Mouse (Mus musculus) lung, adult 2 months (tissue): ENCODE measurements around the gene Gm28374.

Source experiments
- CTCF ChIP-seq: fragments of 200-500 bp; IDR thresholded peaks from 2 replicates; pipeline ENCODE4 v1.5.1; 2011; ENCODE audit warnings: mild to moderate bottlenecking, low read length, control low read depth; ENCODE audit not compliant: insufficient read depth
- POLR2A ChIP-seq: fragments of 200-500 bp; IDR thresholded peaks from 2 replicates; pipeline ENCODE4 v1.6.1; 2011; ENCODE audit warnings: low read depth, mild to moderate bottlenecking, control low read depth, low read length, borderline replicate concordance; ENCODE audit errors: extremely low read depth

DNA sequence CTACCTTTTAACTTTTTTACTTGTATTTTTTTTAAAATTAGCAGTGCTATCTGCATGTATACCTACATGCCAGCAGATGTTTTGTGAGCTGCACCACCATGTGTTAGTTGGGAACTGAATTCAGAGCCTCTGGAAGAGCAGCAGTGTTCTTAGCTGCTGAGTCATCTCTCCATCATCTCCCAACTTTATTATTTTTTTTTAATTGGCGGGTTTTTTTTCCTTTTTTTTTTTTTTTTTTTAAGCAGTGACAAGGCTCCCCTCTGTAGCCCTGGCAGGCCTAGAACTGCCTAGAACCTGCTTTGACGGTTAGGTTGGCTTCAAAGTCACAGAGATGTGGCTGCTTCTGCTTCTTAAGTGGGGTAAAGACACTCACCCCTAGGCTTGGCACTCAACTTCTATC is 42.8 kb upstream of the Gm28374 start:
- no peak for TF ChIP-seq POLR2A
- TF ChIP-seq CTCF: no peak
